Mouse (Mus musculus) intestine, embryonic 16.5 days (tissue): ENCODE data around the gene Msx2. TPM values are rescaled to one million over a fixed set of nuclear protein-coding genes. Genes with fewer than 3 reads are reported as not detected.
A peak's percentile ranks its signal among the peaks of the same experiment; 100 is the strongest.

Source experiments
- ATAC-seq: fragments of 200-750 bp; cut with Nextera tagmentation; 2 replicates; pipeline ENCODE4 v1.8.0; 2017; ENCODE audit warnings: moderate TSS enrichment, moderate library complexity
- H3K27ac ChIP-seq: fragments of 300-500 bp; sonication (generic); 2 replicates; pipeline ENCODE4 v1.5.1; 2014; ENCODE audit warnings: mild to moderate bottlenecking, low read length
- H3K27me3 ChIP-seq: fragments of 300-500 bp; sonication (generic); replicated peaks from 2 replicates; pipeline ENCODE4 v1.6.1; 2014; ENCODE audit warnings: low read length, control low read depth, mixed read lengths; ENCODE audit not compliant: control insufficient read depth, insufficient read depth
- H3K36me3 ChIP-seq: fragments of 300-500 bp; sonication (generic); 2 replicates; pipeline ENCODE4 v1.6.1; 2014; ENCODE audit warnings: low read length, control low read depth; ENCODE audit not compliant: control insufficient read depth, insufficient read depth
- H3K4me1 ChIP-seq: fragments of 300-500 bp; sonication (generic); 2 replicates; pipeline ENCODE4 v1.6.1; 2014; ENCODE audit warnings: low read length, control low read depth, mixed read lengths; ENCODE audit not compliant: control insufficient read depth, insufficient read depth
- H3K4me2 ChIP-seq: fragments of 300-500 bp; sonication (generic); 2 replicates; pipeline ENCODE4 v1.6.1; 2014; ENCODE audit warnings: low read depth, low read length, control low read depth
- H3K4me3 ChIP-seq: fragments of 300-500 bp; sonication (generic); 2 replicates; pipeline ENCODE4 v1.5.1; 2014; ENCODE audit warnings: mild to moderate bottlenecking, low read length
- H3K9ac ChIP-seq: fragments of 300-500 bp; sonication (generic); 2 replicates; pipeline ENCODE4 v1.6.1; 2014; ENCODE audit warnings: low read depth, low read length
- H3K9me3 ChIP-seq: fragments of 300-500 bp; sonication (generic); 2 replicates; pipeline ENCODE4 v1.6.1; 2016; ENCODE audit warnings: low read length, control low read depth; ENCODE audit not compliant: control insufficient read depth
- WGBS: fragments of 180-500 bp; shearing (Covaris S2); extraction: QIAGEN DNeasy Blood & Tissue Kit; methylation state at CpG from one replicate; pipeline ENCODE4 v1.1.7; 2014; 5-methylcytosine and 5-hydroxymethylcytosine counted together
- polyA plus RNA-seq: library from polyadenylated mRNA; unstranded; fragments of >200 nt; fragmentation: Nextera tagmentation; extraction: Ambion mirVana; gene quantifications from 2 replicates; pipeline ENCODE4 v1.2.1, GENCODE M21; 2015

Gene Msx2
- polyA plus RNA-seq, 1 experiment from 2014 or later = 0.18 TPM

GRCm38 (mm10) chr13:53469756-53470155 is 3.1 kb downstream of the Msx2 start:
- H3K4me2 ChIP-seq = no peak overlapping the region
- no peak for ATAC-seq
- no peaks in the 10 kb centered on the region for H3K36me3 ChIP-seq
- no peak overlapping the region for H3K9ac ChIP-seq
- WGBS = 37% methylated on average over 5 of the region's 5 CpGs
- H3K4me1 ChIP-seq = 0 out of 2 replicates have a peak, but pooled peaks cover 5% of the 10 kb centered on the region
- no peak overlapping the region for H3K4me3 ChIP-seq
- H3K9me3 ChIP-seq = no peaks in the 10 kb centered on the region
- H3K27ac ChIP-seq = no peak overlapping the region
- H3K27me3 ChIP-seq = peaks cover 79% of the 10 kb centered on the region

- H3K4me3 ChIP-seq = no peak overlapping the region
- no peak overlapping the region for H3K4me2 ChIP-seq
- no peak overlapping the region for H3K27ac ChIP-seq
- H3K36me3 ChIP-seq = no peaks in the 10 kb centered on the region
- 59% methylated on average over 14 of the region's 14 CpGs for WGBS
- H3K27me3 ChIP-seq = peaks cover 80% of the 10 kb centered on the region
- ATAC-seq = no peak
- H3K4me1 ChIP-seq = 0 out of 2 replicates have a peak, but pooled peaks cover 5% of the 10 kb centered on the region
- no peak overlapping the region for H3K9ac ChIP-seq
- H3K9me3 ChIP-seq = no peaks in the 10 kb centered on the region
Observed at GRCm38 (mm10) chr13:53468171-53468570, 4.7 kb downstream of the Msx2 start.

- H3K9ac ChIP-seq = no peak overlapping the region
- H3K9me3 ChIP-seq = no peaks in the 10 kb centered on the region
- peaks cover 79% of the 10 kb centered on the region for H3K27me3 ChIP-seq
- 14% methylated on average over 18 of the region's 18 CpGs for WGBS
- no peak overlapping the region for H3K4me3 ChIP-seq
- H3K4me1 ChIP-seq = peaks cover 7% of the 10 kb centered on the region
- H3K36me3 ChIP-seq = no peaks in the 10 kb centered on the region
- H3K27ac ChIP-seq = no peak overlapping the region
- ATAC-seq = no peak
- H3K4me2 ChIP-seq = no peak overlapping the region
Observed at GRCm38 (mm10) chr13:53466189-53466866, 6.5 kb downstream of the Msx2 start.

- Histone ChIP-seq H3K9ac (no peak overlapping the region), H3K9me3 (no peaks in the 10 kb centered on the region), H3K27me3 (peaks cover 76% of the 10 kb centered on the region), H3K4me1 (peaks cover 7% of the 10 kb centered on the region), H3K36me3 (no peaks in the 10 kb centered on the region), H3K27ac (no peak overlapping the region), H3K4me3 (no peak overlapping the region), H3K4me2 (no peak overlapping the region)
- 7% methylated on average over 26 of the region's 26 CpGs for WGBS
- ATAC-seq = no peak
Observed at GRCm38 (mm10) chr13:53465191-53465820, 7.6 kb downstream of the Msx2 start.

- no peak overlapping the region for H3K4me2 ChIP-seq
- ATAC-seq = no peak
- WGBS = 14% methylated on average over 20 of the region's 21 CpGs
Observed at GRCm38 (mm10) chr13:53464441-53465001, 8.4 kb downstream of the Msx2 start.

GRCm38 (mm10) chr13:53463946-53464345 is 8.9 kb downstream of the Msx2 start:
- H3K4me2 ChIP-seq = no peak overlapping the region

More at GRCm38 (mm10) chr13:53464441-53465001, 8.4 kb downstream of the Msx2 start:
- Histone ChIP-seq H3K4me1 (peaks cover 7% of the 10 kb centered on the region), H3K9ac (no peak overlapping the region), H3K27me3 (peaks cover 70% of the 10 kb centered on the region), H3K36me3 (no peaks in the 10 kb centered on the region), H3K27ac (no peak overlapping the region), H3K9me3 (no peaks in the 10 kb centered on the region), H3K4me3 (no peak overlapping the region)

GRCm38 (mm10) chr13:53463037-53463436 is 9.8 kb downstream of the Msx2 start:
- H3K27me3 ChIP-seq = peaks cover 58% of the 10 kb centered on the region
- H3K27ac ChIP-seq = no peak overlapping the region
- H3K4me2 ChIP-seq = no peak overlapping the region
- no peaks in the 10 kb centered on the region for H3K9me3 ChIP-seq
- no peak overlapping the region for H3K4me3 ChIP-seq
- under 1% methylated on average over 7 of the region's 7 CpGs for WGBS
- no peak overlapping the region for H3K9ac ChIP-seq
- peaks cover 7% of the 10 kb centered on the region for H3K4me1 ChIP-seq
- ATAC-seq = no peak
- H3K36me3 ChIP-seq = no peaks in the 10 kb centered on the region

More at GRCm38 (mm10) chr13:53463946-53464345, 8.9 kb downstream of the Msx2 start:
- Histone ChIP-seq H3K27me3 (peaks cover 65% of the 10 kb centered on the region), H3K36me3 (no peaks in the 10 kb centered on the region), H3K4me3 (no peak overlapping the region), H3K9ac (no peak overlapping the region), H3K4me1 (peaks cover 7% of the 10 kb centered on the region), H3K27ac (no peak overlapping the region), H3K9me3 (no peaks in the 10 kb centered on the region)
- no peak for ATAC-seq
- 19% methylated on average over 10 of the region's 10 CpGs for WGBS

- H3K27me3 ChIP-seq = peaks cover 56% of the 10 kb centered on the region
- H3K4me3 ChIP-seq = peak overlapping the region; percentile 32
- WGBS = 2% methylated on average over 15 of the region's 15 CpGs
- ATAC-seq = no peak; the same call in 1 of the 2 replicates
- H3K9ac ChIP-seq = no peak overlapping the region
- no peaks in the 10 kb centered on the region for H3K36me3 ChIP-seq
- H3K4me1 ChIP-seq = peaks cover 7% of the 10 kb centered on the region
- no peak overlapping the region for H3K27ac ChIP-seq
- peak overlapping the region; percentile 61 for H3K4me2 ChIP-seq
- no peaks in the 10 kb centered on the region for H3K9me3 ChIP-seq
Observed at GRCm38 (mm10) chr13:53462649-53462970, 10.3 kb downstream of the Msx2 start.

- ATAC-seq = peak; percentile 55
- WGBS = 0% methylated on average over 51 of the region's 51 CpGs
- Histone ChIP-seq H3K36me3 (no peaks in the 10 kb centered on the region), H3K27ac (no peak overlapping the region), H3K9me3 (no peaks in the 10 kb centered on the region), H3K27me3 (peaks cover 56% of the 10 kb centered on the region), H3K4me2 (peak overlapping the region; percentile 61), H3K4me3 (peak overlapping the region; percentile 32), H3K4me1 (peaks cover 7% of the 10 kb centered on the region), H3K9ac (no peak overlapping the region)
Observed at GRCm38 (mm10) chr13:53461855-53462648, 10.8 kb downstream of the Msx2 start.
